Mouse (Mus musculus) embryonic facial prominence, embryonic 15.5 days (tissue): ENCODE measurements around the gene Ube2d2b. TPM values are rescaled to one million over a fixed set of nuclear protein-coding genes. Genes with fewer than 3 reads are reported as not detected.

ENCODE experiments used
- ATAC-seq: fragments of 200-750 bp; cut with Nextera tagmentation; 2 replicates; pipeline ENCODE4 v1.8.0; 2017; ENCODE audit warnings: low read depth, moderate TSS enrichment; ENCODE audit not compliant: insufficient number of reproducible peaks, low FRiP score, low TSS enrichment
- H3K27ac ChIP-seq: fragments of 300-500 bp; sonication (generic); replicated peaks from 2 replicates; pipeline ENCODE4 v1.5.1; 2015; ENCODE audit warnings: mild to moderate bottlenecking, inconsistent platforms
- H3K27me3 ChIP-seq: fragments of 300-500 bp; sonication (generic); 2 replicates; pipeline ENCODE4 v1.6.1; 2015; ENCODE audit warnings: inconsistent platforms
- H3K36me3 ChIP-seq: fragments of 300-500 bp; sonication (generic); 2 replicates; pipeline ENCODE4 v1.6.1; 2015; ENCODE audit warnings: mild to moderate bottlenecking, inconsistent platforms
- H3K4me1 ChIP-seq: fragments of 300-500 bp; sonication (generic); 2 replicates; pipeline ENCODE4 v1.6.1; 2015; ENCODE audit warnings: inconsistent platforms
- H3K4me2 ChIP-seq: fragments of 300-500 bp; sonication (generic); replicated peaks from 2 replicates; pipeline ENCODE4 v1.6.1; 2015; ENCODE audit warnings: mild to moderate bottlenecking, inconsistent platforms
- H3K4me3 ChIP-seq: fragments of 300-500 bp; sonication (generic); replicated peaks from 2 replicates; pipeline ENCODE4 v1.5.1; 2015; ENCODE audit warnings: mild to moderate bottlenecking, inconsistent platforms
- H3K9ac ChIP-seq: fragments of 300-500 bp; sonication (generic); 2 replicates; pipeline ENCODE4 v1.6.1; 2015; ENCODE audit warnings: inconsistent platforms
- H3K9me3 ChIP-seq: fragments of 300-500 bp; sonication (generic); replicated peaks from 2 replicates; pipeline ENCODE4 v1.6.1; 2016; ENCODE audit warnings: inconsistent platforms
- WGBS: fragments of 180-500 bp; shearing (Covaris S2); methylation state at CpG from one replicate; pipeline ENCODE4 v1.1.7; 2015; 5-methylcytosine and 5-hydroxymethylcytosine counted together
- polyA plus RNA-seq: library from polyadenylated mRNA; unstranded; fragments of >200 nt; fragmentation: Nextera tagmentation; extraction: Ambion mirVana; gene quantifications from 2 replicates; pipeline ENCODE4 v1.2.1, GENCODE M21; 2015

Gene Ube2d2b
- polyA plus RNA-seq, 1 experiment from 2014 or later = 0.21 TPM

DNA sequence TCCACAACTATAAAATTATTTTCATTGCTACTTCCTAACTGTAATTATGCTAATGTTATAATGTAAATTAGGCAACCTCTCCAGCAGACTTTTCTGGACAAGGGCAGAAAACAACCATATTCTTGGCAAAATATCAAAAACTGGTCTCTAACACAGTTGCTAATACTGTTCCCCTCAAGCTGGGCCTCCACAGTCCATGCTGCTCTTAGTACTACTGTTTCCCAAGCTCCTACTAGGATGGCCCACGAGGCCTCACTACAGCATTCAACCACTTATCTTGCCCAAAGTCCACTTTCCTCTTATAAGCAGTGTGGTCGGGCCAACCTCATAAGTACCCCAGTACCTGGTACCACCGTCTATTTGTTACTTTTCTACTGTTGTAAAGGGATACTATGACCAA lies 24.7 kb downstream of the Ube2d2b start:
- Histone ChIP-seq H3K9ac (no peak overlapping the region), H3K4me2 (no peak overlapping the region), H3K4me1 (peaks cover 13% of the 10 kb centered on the region), H3K27me3 (no peaks in the 10 kb centered on the region), H3K27ac (no peak overlapping the region), H3K9me3 (no peaks in the 10 kb centered on the region), H3K36me3 (0 out of 2 replicates have a peak, but pooled peaks cover 4% of the 10 kb centered on the region), H3K4me3 (no peak overlapping the region)
- no peak for ATAC-seq
- WGBS = 77% methylated on average over 3 of the region's 3 CpGs

GRCm38 (mm10) chr5:107855546-107855945 lies 25.6 kb downstream of the Ube2d2b start:
- Histone ChIP-seq H3K4me1 (peaks cover 13% of the 10 kb centered on the region), H3K9me3 (no peaks in the 10 kb centered on the region), H3K9ac (no peak overlapping the region), H3K27ac (no peak overlapping the region), H3K36me3 (no peaks in the 10 kb centered on the region), H3K4me2 (no peak overlapping the region), H3K4me3 (no peak overlapping the region), H3K27me3 (no peaks in the 10 kb centered on the region)
- no peak for ATAC-seq
- 67% methylated on average over 2 of the region's 2 CpGs for WGBS

DNA sequence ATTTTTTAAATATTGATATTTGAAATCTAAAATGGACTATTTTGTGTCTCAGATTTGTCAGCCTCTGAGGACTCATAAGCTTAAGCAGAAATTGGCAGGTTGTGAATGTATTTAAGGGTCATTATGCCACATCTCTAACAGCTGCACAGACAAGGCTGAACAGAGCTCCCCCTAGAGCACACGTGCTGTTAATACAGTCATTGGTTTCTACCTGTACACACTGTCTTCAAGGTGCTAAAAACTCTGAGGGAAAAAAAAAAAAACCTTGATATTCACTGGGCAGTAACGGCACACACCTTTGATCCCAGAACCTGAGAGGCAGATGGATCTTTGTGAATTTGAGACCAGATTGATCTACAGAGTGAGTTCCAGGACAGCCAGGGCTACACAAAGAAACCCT lies 29.1 kb downstream of the Ube2d2b start:
- Histone ChIP-seq H3K27ac (no peak overlapping the region), H3K9ac (no peak overlapping the region), H3K4me2 (no peak overlapping the region), H3K4me3 (no peak overlapping the region), H3K4me1 (peaks cover 9% of the 10 kb centered on the region), H3K36me3 (no peaks in the 10 kb centered on the region), H3K27me3 (no peaks in the 10 kb centered on the region), H3K9me3 (no peaks in the 10 kb centered on the region)
- no peak for ATAC-seq
- 46% methylated on average over 2 of the region's 2 CpGs for WGBS

- H3K4me3 ChIP-seq = no peak overlapping the region
- no peak overlapping the region for H3K27ac ChIP-seq
- no peaks in the 10 kb centered on the region for H3K36me3 ChIP-seq
- peaks cover 7% of the 10 kb centered on the region for H3K4me1 ChIP-seq
- no peak overlapping the region for H3K4me2 ChIP-seq
- H3K9me3 ChIP-seq = no peaks in the 10 kb centered on the region
- 81% methylated on average over 3 of the region's 3 CpGs for WGBS
- H3K9ac ChIP-seq = no peak overlapping the region
- ATAC-seq = no peak
- H3K27me3 ChIP-seq = no peaks in the 10 kb centered on the region
Measured at GRCm38 (mm10) chr5:107863971-107864370, 34.1 kb downstream of the Ube2d2b start.

- H3K4me3 ChIP-seq = no peak overlapping the region
- ATAC-seq = no peak
- no peaks in the 10 kb centered on the region for H3K27me3 ChIP-seq
- no peaks in the 10 kb centered on the region for H3K9me3 ChIP-seq
- no peak overlapping the region for H3K27ac ChIP-seq
- no peaks in the 10 kb centered on the region for H3K36me3 ChIP-seq
- H3K4me2 ChIP-seq = no peak overlapping the region
- peaks cover 7% of the 10 kb centered on the region for H3K4me1 ChIP-seq
- 68% methylated on average over 2 of the region's 2 CpGs for WGBS
- H3K9ac ChIP-seq = no peak overlapping the region
Measured at GRCm38 (mm10) chr5:107866127-107867126, 36.5 kb downstream of the Ube2d2b start.

GRCm38 (mm10) chr5:107867970-107868904 lies 38.3 kb downstream of the Ube2d2b start:
- Histone ChIP-seq H3K4me2 (peak overlapping the region; percentile 53), H3K36me3 (no peaks in the 10 kb centered on the region), H3K9ac (peak overlapping the region; percentile 80), H3K27ac (peak overlapping the region; percentile 92), H3K27me3 (no peaks in the 10 kb centered on the region), H3K4me3 (peak overlapping the region; percentile 82), H3K4me1 (peaks cover 7% of the 10 kb centered on the region), H3K9me3 (no peaks in the 10 kb centered on the region)
- under 1% methylated on average over 53 of the region's 82 CpGs for WGBS
- ATAC-seq = peak; percentile 64

GRCm38 (mm10) chr5:107868905-107869424 lies 39.1 kb downstream of the Ube2d2b start:
- H3K36me3 ChIP-seq = no peaks in the 10 kb centered on the region
- peak overlapping the region; percentile 53 for H3K4me2 ChIP-seq
- peaks cover 7% of the 10 kb centered on the region for H3K4me1 ChIP-seq
- H3K27ac ChIP-seq = peak overlapping the region; percentile 92
- H3K27me3 ChIP-seq = no peaks in the 10 kb centered on the region
- peak overlapping the region; percentile 80 for H3K9ac ChIP-seq
- H3K9me3 ChIP-seq = no peaks in the 10 kb centered on the region
- WGBS = 3% methylated on average over 56 of the region's 58 CpGs
- peak; percentile 97 for ATAC-seq
- peak overlapping the region; percentile 82 for H3K4me3 ChIP-seq

GRCm38 (mm10) chr5:107869701-107870100 lies 39.8 kb downstream of the Ube2d2b start:
- Histone ChIP-seq H3K9ac (no peak overlapping the region), H3K27ac (no peak overlapping the region), H3K36me3 (no peaks in the 10 kb centered on the region), H3K9me3 (no peaks in the 10 kb centered on the region), H3K27me3 (no peaks in the 10 kb centered on the region), H3K4me1 (peaks cover 7% of the 10 kb centered on the region), H3K4me3 (no peak overlapping the region), H3K4me2 (0 out of 2 replicates have a peak overlapping the region, but pooled peaks have one; percentile 53)
- 48% methylated on average over 2 of the region's 2 CpGs for WGBS
- ATAC-seq = no peak

- Histone ChIP-seq H3K27me3 (no peaks in the 10 kb centered on the region), H3K27ac (no peak overlapping the region), H3K4me2 (no peak overlapping the region), H3K4me1 (no peaks in the 10 kb centered on the region), H3K9ac (no peak overlapping the region), H3K36me3 (no peaks in the 10 kb centered on the region), H3K4me3 (no peak overlapping the region), H3K9me3 (no peaks in the 10 kb centered on the region)
- 90% methylated on average over 6 of the region's 6 CpGs for WGBS
- ATAC-seq = no peak
Measured at GRCm38 (mm10) chr5:107873330-107873729, 43.4 kb downstream of the Ube2d2b start.

- Histone ChIP-seq H3K36me3 (no peaks in the 10 kb centered on the region), H3K27me3 (no peaks in the 10 kb centered on the region), H3K9ac (no peak overlapping the region), H3K9me3 (no peaks in the 10 kb centered on the region), H3K4me1 (no peaks in the 10 kb centered on the region), H3K4me3 (no peak overlapping the region), H3K4me2 (no peak overlapping the region), H3K27ac (no peak overlapping the region)
- 68% methylated on average over 7 of the region's 7 CpGs for WGBS
- no peak for ATAC-seq
Measured at GRCm38 (mm10) chr5:107873886-107874302, 44.0 kb downstream of the Ube2d2b start.
